Mouse (Mus musculus): ENCODE data around the gene Acpp. TPM values are rescaled to one million over a fixed set of nuclear protein-coding genes. Genes with fewer than 3 reads are reported as not detected.
A peak's percentile ranks its signal among the peaks of the same experiment; 100 is the strongest.

The Acpp gene
- total and polyA plus RNA-seq, 2 experiments from 2014 or later, result 0.53 to 2.4 TPM

DNA sequence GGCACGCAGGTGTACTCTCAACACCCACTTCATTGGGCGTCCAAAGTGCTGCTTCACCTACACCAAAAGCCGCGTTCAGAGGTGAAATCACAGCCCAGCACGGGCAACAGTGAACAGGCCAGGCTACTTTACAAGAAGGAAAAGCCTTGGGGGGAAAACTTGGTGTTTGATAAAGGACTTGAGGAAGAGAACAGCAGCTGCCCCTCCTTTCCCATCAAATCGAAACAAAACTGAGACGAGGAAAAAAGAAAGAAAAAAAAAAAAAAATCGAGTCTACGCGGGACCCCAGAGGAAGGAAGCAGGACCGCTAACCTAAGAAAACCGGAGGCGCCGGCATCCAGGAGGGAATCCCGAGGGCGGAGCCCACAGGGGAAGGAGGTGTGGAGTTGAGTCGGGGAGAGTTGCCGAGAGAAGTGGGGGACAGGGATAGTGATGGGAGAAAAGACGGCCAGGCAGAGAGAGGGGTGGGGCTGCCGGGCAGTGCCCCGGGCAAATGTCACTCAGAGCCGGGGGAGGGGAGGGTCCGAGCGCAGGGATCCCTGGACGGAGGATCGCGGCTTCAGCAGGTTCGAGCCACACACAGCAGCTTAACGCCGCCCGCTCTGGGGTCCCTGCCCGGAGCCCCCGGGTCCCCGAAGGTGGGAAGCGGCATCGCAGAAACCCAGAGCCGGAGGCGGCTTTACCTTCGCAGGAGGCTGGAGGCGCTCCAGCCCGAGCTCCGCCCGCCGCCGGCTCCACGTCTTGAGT is 75.4 kb downstream of the Acpp start:
- no peaks in the 10 kb centered on the region for H3K27me3 ChIP-seq (ENCODE audit: insufficient read depth, low read length)
- H3K4me1 ChIP-seq (ENCODE audit: insufficient read depth, low read length), result peaks cover 6% of the 10 kb centered on the region
- H3K4me2 ChIP-seq (ENCODE audit: low read depth, low read length, poor library complexity, severe bottlenecking), result peak overlapping the region; percentile 69
- peak overlapping the region; percentile 94 for H3K4me3 ChIP-seq (ENCODE audit: low read depth, low read length)
- WGBS, result under 1% methylated on average over 46 of the region's 46 CpGs
- H3K9me3 ChIP-seq (ENCODE audit: low read length), result no peaks in the 10 kb centered on the region
- no peaks in the 10 kb centered on the region for H3K36me3 ChIP-seq (ENCODE audit: insufficient read depth, low read length)
- peak; percentile 14 for DNase-seq (ENCODE audit: low spot score)
- peak overlapping the region; percentile 84 for H3K27ac ChIP-seq (ENCODE audit: low read depth, low read length)
- ATAC-seq (ENCODE audit: low FRiP score), result peak; percentile 64
- peak overlapping the region; percentile 89 for H3K9ac ChIP-seq (replicated peaks; ENCODE audit: low read length, poor library complexity, severe bottlenecking)
- TF ChIP-seq CTCF (IDR thresholded peaks at IDR 0.05), result no peak

DNA sequence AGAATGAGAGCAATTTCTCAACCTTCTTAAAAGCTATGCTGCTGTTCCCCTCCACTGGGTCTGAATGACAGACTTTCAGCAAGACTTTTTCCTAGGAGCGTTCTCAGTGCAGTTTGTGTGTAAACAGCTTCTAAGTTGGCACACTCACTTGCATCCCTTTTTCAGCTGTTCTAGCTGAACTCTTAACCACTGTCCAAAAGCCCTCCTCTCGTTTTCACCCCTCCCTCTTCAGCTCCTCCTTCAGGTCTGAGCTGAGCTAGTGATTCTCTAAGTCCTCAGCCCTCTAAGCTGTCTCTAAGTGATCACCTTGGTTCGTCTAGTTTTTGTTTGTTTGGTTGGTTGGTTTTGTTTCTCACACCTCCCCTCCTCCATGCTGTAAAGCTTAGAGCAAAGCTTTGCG is 77.2 kb downstream of the Acpp start:
- H3K4me3 ChIP-seq (ENCODE audit: low read depth, low read length), result no peak overlapping the region
- H3K36me3 ChIP-seq (ENCODE audit: insufficient read depth, low read length), result no peaks in the 10 kb centered on the region
- H3K4me2 ChIP-seq (ENCODE audit: low read depth, low read length, poor library complexity, severe bottlenecking), result no peak overlapping the region
- DNase-seq (ENCODE audit: low spot score) (no peak), ATAC-seq (ENCODE audit: low FRiP score) (no peak)
- no peaks in the 10 kb centered on the region for H3K9me3 ChIP-seq (ENCODE audit: low read length)
- H3K27me3 ChIP-seq (ENCODE audit: insufficient read depth, low read length), result no peaks in the 10 kb centered on the region
- H3K9ac ChIP-seq (replicated peaks; ENCODE audit: low read length, poor library complexity, severe bottlenecking), result no peak overlapping the region
- H3K4me1 ChIP-seq (ENCODE audit: insufficient read depth, low read length), result peaks cover 6% of the 10 kb centered on the region
- WGBS, result 45% methylated on average over 4 of the region's 4 CpGs
- TF ChIP-seq CTCF (IDR thresholded peaks at IDR 0.05), result no peak
- no peak overlapping the region for H3K27ac ChIP-seq (ENCODE audit: low read depth, low read length)

DNA sequence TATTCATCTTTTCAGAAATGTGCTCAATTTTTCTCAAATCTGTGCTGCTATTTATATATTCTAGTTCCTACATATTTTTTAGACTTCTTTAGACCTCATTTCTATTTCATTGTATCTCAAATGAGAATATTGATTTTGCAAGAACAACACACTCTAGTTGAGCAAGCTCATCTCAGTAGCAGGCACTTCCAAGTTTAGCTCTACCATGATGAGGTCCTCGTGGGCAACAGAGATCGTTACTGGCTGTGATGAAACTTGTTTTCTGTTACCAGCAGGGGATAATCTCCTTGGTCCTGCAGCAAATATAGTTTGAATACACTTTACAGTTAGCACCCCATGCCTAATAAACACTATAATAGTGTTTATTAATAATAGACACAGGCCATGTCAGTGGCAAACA is 81.5 kb downstream of the Acpp start:
- ATAC-seq (ENCODE audit: low FRiP score) (no peak), DNase-seq (ENCODE audit: low spot score) (no peak)
- no peak overlapping the region for H3K9ac ChIP-seq (replicated peaks; ENCODE audit: low read length, poor library complexity, severe bottlenecking)
- no peaks in the 10 kb centered on the region for H3K4me1 ChIP-seq (ENCODE audit: insufficient read depth, low read length)
- H3K36me3 ChIP-seq (ENCODE audit: insufficient read depth, low read length), result no peaks in the 10 kb centered on the region
- no peaks in the 10 kb centered on the region for H3K27me3 ChIP-seq (ENCODE audit: insufficient read depth, low read length)
- TF ChIP-seq CTCF (IDR thresholded peaks at IDR 0.05), result no peak
- H3K9me3 ChIP-seq (ENCODE audit: low read length), result no peaks in the 10 kb centered on the region
- WGBS, result 67% methylated on average over 2 of the region's 2 CpGs
- H3K4me2 ChIP-seq (ENCODE audit: low read depth, low read length, poor library complexity, severe bottlenecking), result no peak overlapping the region
- no peak overlapping the region for H3K27ac ChIP-seq (ENCODE audit: low read depth, low read length)
- no peak overlapping the region for H3K4me3 ChIP-seq (ENCODE audit: low read depth, low read length)

DNA sequence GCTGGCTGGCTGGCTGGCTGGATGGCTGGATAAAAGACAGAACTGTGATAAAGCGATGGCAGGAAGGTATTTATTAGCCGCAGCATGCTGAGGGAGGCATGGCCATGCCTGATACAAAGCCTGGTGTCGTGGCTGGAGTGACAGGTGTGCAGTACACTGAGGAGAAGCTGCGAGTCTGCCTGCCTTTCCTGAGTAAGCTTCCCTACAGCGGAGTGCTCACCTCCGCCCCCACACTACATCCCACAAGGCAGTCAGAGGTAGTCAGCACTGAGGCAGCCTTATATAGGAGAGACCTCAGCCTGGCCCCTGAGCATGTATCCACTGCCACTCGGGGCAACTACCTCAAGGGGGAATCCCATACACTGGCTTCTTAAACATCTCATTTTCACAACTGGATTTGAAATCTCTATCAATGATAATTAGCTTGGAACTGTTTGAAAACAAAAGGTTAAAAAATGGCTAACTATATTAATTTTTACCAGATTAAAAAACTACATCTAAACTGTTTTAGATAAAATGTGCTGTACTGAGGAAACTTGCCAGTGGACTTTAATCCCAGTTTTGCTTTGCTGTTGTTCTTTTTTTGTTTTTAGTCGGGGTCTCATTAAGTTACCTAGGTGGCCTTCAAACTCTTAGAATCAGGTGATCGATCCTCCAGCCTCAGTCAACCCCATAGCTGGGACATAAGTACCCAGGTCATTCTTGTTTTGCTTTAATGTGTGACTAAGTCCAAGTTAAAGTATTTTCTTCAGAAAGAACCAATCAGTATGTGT is 83.0 kb downstream of the Acpp start:
- no peak for DNase-seq (ENCODE audit: low spot score)
- Histone ChIP-seq H3K27me3 (ENCODE audit: insufficient read depth, low read length) (no peaks in the 10 kb centered on the region), H3K9ac (replicated peaks; ENCODE audit: low read length, poor library complexity, severe bottlenecking) (no peak overlapping the region), H3K9me3 (ENCODE audit: low read length) (no peaks in the 10 kb centered on the region), H3K4me2 (ENCODE audit: low read depth, low read length, poor library complexity, severe bottlenecking) (no peak overlapping the region), H3K27ac (ENCODE audit: low read depth, low read length) (no peak overlapping the region), H3K36me3 (ENCODE audit: insufficient read depth, low read length) (no peaks in the 10 kb centered on the region), H3K4me3 (ENCODE audit: low read depth, low read length) (no peak overlapping the region), H3K4me1 (ENCODE audit: insufficient read depth, low read length) (no peaks in the 10 kb centered on the region)
- no peak for TF ChIP-seq CTCF (IDR thresholded peaks at IDR 0.05)
- WGBS, result 71% methylated on average over 9 of the region's 9 CpGs
- no peak for ATAC-seq (ENCODE audit: low FRiP score)

DNA sequence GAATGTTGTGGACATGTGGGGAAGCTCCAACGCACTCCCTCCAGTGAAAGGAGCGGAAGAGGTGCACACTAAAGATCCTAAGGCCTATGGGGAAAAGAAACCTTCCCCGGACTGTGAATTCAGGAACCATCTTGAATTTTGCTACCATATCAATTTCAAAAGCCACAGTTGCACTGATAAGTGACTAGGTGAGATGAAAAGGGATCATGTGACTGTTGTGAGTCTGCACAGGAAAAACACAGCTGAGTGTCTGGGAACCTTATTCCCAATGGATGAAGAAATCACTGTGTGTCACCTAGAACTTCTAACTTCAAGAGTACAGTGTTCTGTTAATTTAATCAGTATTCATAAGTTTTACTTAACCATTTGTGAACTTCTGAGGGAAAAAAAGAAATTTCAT is 84.9 kb downstream of the Acpp start:
- Histone ChIP-seq H3K9me3 (ENCODE audit: low read length) (no peaks in the 10 kb centered on the region), H3K4me3 (ENCODE audit: low read depth, low read length) (no peak overlapping the region), H3K27ac (ENCODE audit: low read depth, low read length) (no peak overlapping the region), H3K27me3 (ENCODE audit: insufficient read depth, low read length) (no peaks in the 10 kb centered on the region), H3K4me2 (ENCODE audit: low read depth, low read length, poor library complexity, severe bottlenecking) (no peak overlapping the region), H3K36me3 (ENCODE audit: insufficient read depth, low read length) (no peaks in the 10 kb centered on the region), H3K9ac (replicated peaks; ENCODE audit: low read length, poor library complexity, severe bottlenecking) (no peak overlapping the region), H3K4me1 (ENCODE audit: insufficient read depth, low read length) (no peaks in the 10 kb centered on the region)
- TF ChIP-seq CTCF (IDR thresholded peaks at IDR 0.05), result no peak
- WGBS, result 94% methylated on average over 3 of the region's 3 CpGs
- ATAC-seq (ENCODE audit: low FRiP score), result no peak
- no peak for DNase-seq (ENCODE audit: low spot score)

DNA sequence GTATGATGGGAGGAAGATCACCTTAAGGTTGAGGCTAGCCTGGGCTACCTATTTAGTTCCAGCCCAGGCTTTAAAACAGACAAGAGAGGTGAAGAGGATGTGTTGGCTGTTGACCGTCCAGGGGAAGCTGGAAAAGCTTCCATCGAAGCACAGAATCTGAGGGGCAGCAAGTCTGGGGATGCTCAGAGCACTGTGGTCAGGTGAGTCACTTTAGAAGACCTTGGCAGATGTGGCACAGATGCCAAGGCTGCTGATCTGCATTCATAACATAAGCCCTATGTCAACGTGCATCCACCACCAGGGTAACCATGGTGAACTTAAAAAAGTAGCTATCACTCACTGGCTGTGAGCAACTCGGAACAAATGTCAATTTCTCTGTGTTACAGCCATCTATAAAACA is 85.9 kb downstream of the Acpp start:
- Histone ChIP-seq H3K9me3 (ENCODE audit: low read length) (no peaks in the 10 kb centered on the region), H3K9ac (replicated peaks; ENCODE audit: low read length, poor library complexity, severe bottlenecking) (no peak overlapping the region), H3K4me3 (ENCODE audit: low read depth, low read length) (no peak overlapping the region), H3K27ac (ENCODE audit: low read depth, low read length) (no peak overlapping the region), H3K4me1 (ENCODE audit: insufficient read depth, low read length) (no peaks in the 10 kb centered on the region), H3K27me3 (ENCODE audit: insufficient read depth, low read length) (no peaks in the 10 kb centered on the region), H3K4me2 (ENCODE audit: low read depth, low read length, poor library complexity, severe bottlenecking) (no peak overlapping the region), H3K36me3 (ENCODE audit: insufficient read depth, low read length) (no peaks in the 10 kb centered on the region)
- TF ChIP-seq CTCF (IDR thresholded peaks at IDR 0.05), result no peak
- no peak for ATAC-seq (ENCODE audit: low FRiP score)
- no peak for DNase-seq (ENCODE audit: low spot score)
- WGBS, result 90% methylated on average over 4 of the region's 4 CpGs
